Mouse (Mus musculus): ENCODE results near the gene C130060K24Rik.
A peak's percentile ranks its signal among the peaks of the same experiment; 100 is the strongest.

The C130060K24Rik gene

GRCm38 (mm10) chr6:65380918-65381772 is at the start of gene C130060K24Rik:
C130060K24Rik (plus strand) TSS chr6:65381105.
- TF ChIP-seq CTCF (conservative IDR thresholded peaks at IDR 0.05; ENCODE audit: low read length) = no peak
- no peak for TF ChIP-seq NANOG (IDR thresholded peaks at IDR 0.05; ENCODE audit: borderline replicate concordance, low read length)
- TF ChIP-seq POU5F1 (IDR thresholded peaks at IDR 0.05; ENCODE audit: borderline replicate concordance, low read length) = no peak
- H3K27me3 ChIP-seq (ENCODE audit: insufficient read depth, low read length) = peaks cover 23% of the 10 kb centered on the region
- H3K9me3 ChIP-seq (ENCODE audit: low read length) = peaks cover 31% of the 10 kb centered on the region
- no peaks in the 10 kb centered on the region for H3K36me3 ChIP-seq (ENCODE audit: insufficient read depth, low read length)
- no peaks in the 10 kb centered on the region; the same call in 1 of the 2 replicates for H3K4me1 ChIP-seq (replicated peaks; ENCODE audit: low read depth, low read length)
- H3K4me3 ChIP-seq (replicated peaks; ENCODE audit: low read length) = peak within 1 kb of the TSS; percentile 83

- Histone ChIP-seq H3K27me3 (ENCODE audit: insufficient read depth, low read length) (no peaks in the 10 kb centered on the region), H3K36me3 (ENCODE audit: insufficient read depth, low read length) (no peaks in the 10 kb centered on the region), H3K4me1 (replicated peaks; ENCODE audit: low read depth, low read length) (no peaks in the 10 kb centered on the region), H3K9me3 (ENCODE audit: low read length) (no peaks in the 10 kb centered on the region), H3K4me3 (replicated peaks; ENCODE audit: low read length) (no peak overlapping the region)
- TF ChIP-seq POU5F1 (IDR thresholded peaks at IDR 0.05; ENCODE audit: borderline replicate concordance, low read length) = no peak
- no peak for TF ChIP-seq CTCF (conservative IDR thresholded peaks at IDR 0.05; ENCODE audit: low read length)
- TF ChIP-seq NANOG (IDR thresholded peaks at IDR 0.05; ENCODE audit: borderline replicate concordance, low read length) = no peak
Measured at GRCm38 (mm10) chr6:65334246-65334645, 46.7 kb upstream of the C130060K24Rik start.

- TF ChIP-seq NANOG (IDR thresholded peaks at IDR 0.05; ENCODE audit: borderline replicate concordance, low read length) = no peak
- no peak for TF ChIP-seq CTCF (conservative IDR thresholded peaks at IDR 0.05; ENCODE audit: low read length)
- no peak for TF ChIP-seq POU5F1 (IDR thresholded peaks at IDR 0.05; ENCODE audit: borderline replicate concordance, low read length)
- Histone ChIP-seq H3K9me3 (ENCODE audit: low read length) (no peaks in the 10 kb centered on the region), H3K4me1 (replicated peaks; ENCODE audit: low read depth, low read length) (no peaks in the 10 kb centered on the region), H3K36me3 (ENCODE audit: insufficient read depth, low read length) (no peaks in the 10 kb centered on the region), H3K4me3 (replicated peaks; ENCODE audit: low read length) (no peak overlapping the region), H3K27me3 (ENCODE audit: insufficient read depth, low read length) (no peaks in the 10 kb centered on the region)
Measured at GRCm38 (mm10) chr6:65339391-65339790, 41.5 kb upstream of the C130060K24Rik start.

- Histone ChIP-seq H3K4me1 (replicated peaks; ENCODE audit: low read depth, low read length) (no peaks in the 10 kb centered on the region), H3K4me3 (replicated peaks; ENCODE audit: low read length) (no peak overlapping the region), H3K27me3 (ENCODE audit: insufficient read depth, low read length) (no peaks in the 10 kb centered on the region), H3K9me3 (ENCODE audit: low read length) (no peaks in the 10 kb centered on the region), H3K36me3 (ENCODE audit: insufficient read depth, low read length) (no peaks in the 10 kb centered on the region)
- TF ChIP-seq POU5F1 (IDR thresholded peaks at IDR 0.05; ENCODE audit: borderline replicate concordance, low read length) (no peak), NANOG (IDR thresholded peaks at IDR 0.05; ENCODE audit: borderline replicate concordance, low read length) (no peak), CTCF (conservative IDR thresholded peaks at IDR 0.05; ENCODE audit: low read length) (no peak)
Measured at GRCm38 (mm10) chr6:65341360-65341759, 39.5 kb upstream of the C130060K24Rik start.

GRCm38 (mm10) chr6:65347736-65348135 is 33.2 kb upstream of the C130060K24Rik start:
- TF ChIP-seq NANOG (IDR thresholded peaks at IDR 0.05; ENCODE audit: borderline replicate concordance, low read length) = no peak
- no peak for TF ChIP-seq CTCF (conservative IDR thresholded peaks at IDR 0.05; ENCODE audit: low read length)
- TF ChIP-seq POU5F1 (IDR thresholded peaks at IDR 0.05; ENCODE audit: borderline replicate concordance, low read length) = no peak

GRCm38 (mm10) chr6:65348255-65348654 is 32.6 kb upstream of the C130060K24Rik start:
- no peak for TF ChIP-seq CTCF (conservative IDR thresholded peaks at IDR 0.05; ENCODE audit: low read length)
- TF ChIP-seq POU5F1 (IDR thresholded peaks at IDR 0.05; ENCODE audit: borderline replicate concordance, low read length) = no peak
- no peak for TF ChIP-seq NANOG (IDR thresholded peaks at IDR 0.05; ENCODE audit: borderline replicate concordance, low read length)
- H3K36me3 ChIP-seq (ENCODE audit: insufficient read depth, low read length) = no peaks in the 10 kb centered on the region
- H3K4me1 ChIP-seq (replicated peaks; ENCODE audit: low read depth, low read length) = no peaks in the 10 kb centered on the region
- no peak overlapping the region for H3K4me3 ChIP-seq (replicated peaks; ENCODE audit: low read length)
- no peaks in the 10 kb centered on the region for H3K27me3 ChIP-seq (ENCODE audit: insufficient read depth, low read length)
- no peaks in the 10 kb centered on the region for H3K9me3 ChIP-seq (ENCODE audit: low read length)

More at GRCm38 (mm10) chr6:65347736-65348135, 33.2 kb upstream of the C130060K24Rik start:
- Histone ChIP-seq H3K4me1 (replicated peaks; ENCODE audit: low read depth, low read length) (no peaks in the 10 kb centered on the region), H3K27me3 (ENCODE audit: insufficient read depth, low read length) (no peaks in the 10 kb centered on the region), H3K4me3 (replicated peaks; ENCODE audit: low read length) (no peak overlapping the region), H3K9me3 (ENCODE audit: low read length) (no peaks in the 10 kb centered on the region), H3K36me3 (ENCODE audit: insufficient read depth, low read length) (no peaks in the 10 kb centered on the region)

- H3K27me3 ChIP-seq (ENCODE audit: insufficient read depth, low read length) = no peaks in the 10 kb centered on the region
- TF ChIP-seq POU5F1 (IDR thresholded peaks at IDR 0.05; ENCODE audit: borderline replicate concordance, low read length) = no peak
- TF ChIP-seq NANOG (IDR thresholded peaks at IDR 0.05; ENCODE audit: borderline replicate concordance, low read length) = no peak
- no peak for TF ChIP-seq CTCF (conservative IDR thresholded peaks at IDR 0.05; ENCODE audit: low read length)
- H3K36me3 ChIP-seq (ENCODE audit: insufficient read depth, low read length) = no peaks in the 10 kb centered on the region
- H3K4me1 ChIP-seq (replicated peaks; ENCODE audit: low read depth, low read length) = no peaks in the 10 kb centered on the region
- no peaks in the 10 kb centered on the region for H3K9me3 ChIP-seq (ENCODE audit: low read length)
- H3K4me3 ChIP-seq (replicated peaks; ENCODE audit: low read length) = no peak overlapping the region
Measured at GRCm38 (mm10) chr6:65351622-65352021, 29.3 kb upstream of the C130060K24Rik start.

- no peak overlapping the region for H3K4me3 ChIP-seq (replicated peaks; ENCODE audit: low read length)
- H3K36me3 ChIP-seq (ENCODE audit: insufficient read depth, low read length) = no peaks in the 10 kb centered on the region
- H3K4me1 ChIP-seq (replicated peaks; ENCODE audit: low read depth, low read length) = no peaks in the 10 kb centered on the region; the same call in 1 of the 2 replicates
- H3K27me3 ChIP-seq (ENCODE audit: insufficient read depth, low read length) = peaks cover 15% of the 10 kb centered on the region
- TF ChIP-seq CTCF (conservative IDR thresholded peaks at IDR 0.05; ENCODE audit: low read length) (no peak), POU5F1 (IDR thresholded peaks at IDR 0.05; ENCODE audit: borderline replicate concordance, low read length) (no peak), NANOG (IDR thresholded peaks at IDR 0.05; ENCODE audit: borderline replicate concordance, low read length) (no peak)
- H3K9me3 ChIP-seq (ENCODE audit: low read length) = no peaks in the 10 kb centered on the region; the same call in 1 of the 2 replicates
Measured at GRCm38 (mm10) chr6:65375918-65376317, 5.0 kb upstream of the C130060K24Rik start.

Measured in E14TG2a.4 (cell line).